Mouse (Mus musculus) megakaryocyte, embryonic 14.5 days (primary cell): ENCODE measurements around the gene Higd1c. TPM values are rescaled to one million over a fixed set of nuclear protein-coding genes. Genes with fewer than 3 reads are reported as not detected.
"Not testable (repeated sequence)": the region's sequence is repeated elsewhere in the genome, so short reads cannot be mapped to it uniquely, and the experiment has no call there.

ENCODE experiments used
- H3K27me3 ChIP-seq: replicated peaks from 2 replicates; pipeline ENCODE3; 2012; ENCODE audit warnings: inconsistent platforms
- H3K36me3 ChIP-seq: replicated peaks from 2 replicates; pipeline ENCODE3; 2012; ENCODE audit warnings: low read length, inconsistent platforms, mixed read lengths
- H3K4me1 ChIP-seq: 2 replicates; pipeline ENCODE4 v1.6.1; 2012; ENCODE audit warnings: inconsistent platforms
- H3K4me3 ChIP-seq: replicated peaks from 2 replicates; pipeline ENCODE3; 2012; ENCODE audit warnings: moderate library complexity, mild to moderate bottlenecking, inconsistent platforms
- H3K9me3 ChIP-seq: 2 replicates; pipeline ENCODE4 v1.6.1; 2012; ENCODE audit warnings: inconsistent platforms
- FLI1 ChIP-seq: IDR thresholded peaks from 2 replicates; pipeline ENCODE4 v1.6.1; 2012; ENCODE audit warnings: low read length, inconsistent platforms, mixed read lengths
- GATA1 ChIP-seq: IDR thresholded peaks from 3 replicates; pipeline ENCODE4 v1.6.1; 2012; ENCODE audit warnings: mixed read lengths, low read length, inconsistent platforms, borderline replicate concordance
- polyA plus RNA-seq: library from polyadenylated mRNA; stranded (reverse); fragments of >175 nt; gene quantifications from 2 replicates; pipeline ENCODE4 v1.2.3, GENCODE M21; 2012; ENCODE audit warnings: low replicate concordance; ENCODE audit not compliant: insufficient read depth

The Higd1c gene
- polyA plus RNA-seq, 1 experiment, result not detected

- Histone ChIP-seq H3K4me3 (no peak overlapping the region), H3K4me1 (peaks cover 83% of the 10 kb centered on the region), H3K27me3 (no peaks in the 10 kb centered on the region), H3K36me3 (peaks cover 44% of the 10 kb centered on the region), H3K9me3 (no peaks in the 10 kb centered on the region)
- TF ChIP-seq GATA1, result no peak
Measured at GRCm38 (mm10) chr15:100411731-100412130, 47.4 kb downstream of the Higd1c start.

- Histone ChIP-seq H3K4me1 (peaks cover 77% of the 10 kb centered on the region), H3K27me3 (no peaks in the 10 kb centered on the region), H3K4me3 (no peak overlapping the region), H3K9me3 (no peaks in the 10 kb centered on the region), H3K36me3 (peaks cover 39% of the 10 kb centered on the region)
- no peak for TF ChIP-seq FLI1
- TF ChIP-seq GATA1, result no peak
Measured at GRCm38 (mm10) chr15:100413306-100413705, 49.0 kb downstream of the Higd1c start.

GRCm38 (mm10) chr15:100414011-100414410, 49.7 kb downstream of the Higd1c start:
- H3K4me1 ChIP-seq, result peaks cover 78% of the 10 kb centered on the region
- peaks cover 34% of the 10 kb centered on the region for H3K36me3 ChIP-seq
- no peaks in the 10 kb centered on the region for H3K9me3 ChIP-seq
- no peak for TF ChIP-seq FLI1
- TF ChIP-seq GATA1, result no peak
- no peaks in the 10 kb centered on the region for H3K27me3 ChIP-seq
- no peak overlapping the region for H3K4me3 ChIP-seq

- peaks cover 80% of the 10 kb centered on the region for H3K4me1 ChIP-seq
- TF ChIP-seq FLI1 (no peak), GATA1 (no peak)
- H3K9me3 ChIP-seq, result no peaks in the 10 kb centered on the region
- peaks cover 27% of the 10 kb centered on the region for H3K36me3 ChIP-seq
- no peak overlapping the region for H3K4me3 ChIP-seq
- H3K27me3 ChIP-seq, result no peaks in the 10 kb centered on the region
Measured at GRCm38 (mm10) chr15:100414942-100415341, 50.6 kb downstream of the Higd1c start.

GRCm38 (mm10) chr15:100415684-100416083, 51.3 kb downstream of the Higd1c start:
- TF ChIP-seq FLI1 (no peak), GATA1 (no peak)
- peaks cover 19% of the 10 kb centered on the region for H3K36me3 ChIP-seq
- no peak overlapping the region for H3K4me3 ChIP-seq
- no peaks in the 10 kb centered on the region for H3K9me3 ChIP-seq
- no peaks in the 10 kb centered on the region for H3K27me3 ChIP-seq
- peaks cover 80% of the 10 kb centered on the region for H3K4me1 ChIP-seq

GRCm38 (mm10) chr15:100417854-100418450, 53.6 kb downstream of the Higd1c start:
- Histone ChIP-seq H3K36me3 (peaks cover 9% of the 10 kb centered on the region), H3K4me3 (no peak overlapping the region), H3K4me1 (peaks cover 82% of the 10 kb centered on the region), H3K9me3 (no peaks in the 10 kb centered on the region), H3K27me3 (no peaks in the 10 kb centered on the region)
- TF ChIP-seq GATA1 (no peak), FLI1 (no peak)

GRCm38 (mm10) chr15:100419311-100419710, 55.0 kb downstream of the Higd1c start:
- TF ChIP-seq FLI1, result no peak
- no peak for TF ChIP-seq GATA1
- Histone ChIP-seq H3K9me3 (no peaks in the 10 kb centered on the region), H3K36me3 (peaks cover 9% of the 10 kb centered on the region), H3K4me1 (peaks cover 80% of the 10 kb centered on the region), H3K27me3 (peaks cover 8% of the 10 kb centered on the region), H3K4me3 (peak overlapping the region; percentile 77)

GRCm38 (mm10) chr15:100419901-100420745, 55.8 kb downstream of the Higd1c start:
- Histone ChIP-seq H3K36me3 (peaks cover 7% of the 10 kb centered on the region), H3K27me3 (peaks cover 16% of the 10 kb centered on the region), H3K4me3 (peak overlapping the region; percentile 77), H3K4me1 (peaks cover 81% of the 10 kb centered on the region), H3K9me3 (no peaks in the 10 kb centered on the region)
- TF ChIP-seq FLI1, result no peak
- TF ChIP-seq GATA1, result no peak

GRCm38 (mm10) chr15:100421059-100421757, 56.9 kb downstream of the Higd1c start:
- H3K27me3 ChIP-seq, result peaks cover 25% of the 10 kb centered on the region
- peaks cover 6% of the 10 kb centered on the region for H3K36me3 ChIP-seq
- H3K4me3 ChIP-seq, result peak overlapping the region; percentile 83
- H3K4me1 ChIP-seq, result peaks cover 71% of the 10 kb centered on the region
- TF ChIP-seq FLI1 (no peak), GATA1 (no peak)
- H3K9me3 ChIP-seq, result peaks cover 5% of the 10 kb centered on the region; the same call in 1 of the 2 replicates

GRCm38 (mm10) chr15:100421758-100422197, 57.4 kb downstream of the Higd1c start, which contains the start of gene Gm5475:
Gm5475 (plus strand) TSS chr15:100422147.
- not testable (repeated sequence) for H3K36me3 ChIP-seq
- Histone ChIP-seq H3K4me3 (peak within 1 kb of the TSS; percentile 96), H3K9me3 (peaks cover 10% of the 10 kb centered on the region; the same call in 1 of the 2 replicates), H3K4me1 (peaks cover 66% of the 10 kb centered on the region), H3K27me3 (peaks cover 30% of the 10 kb centered on the region)
